Mouse (Mus musculus): Measurements from ENCODE around the gene D8Ertd738e. TPM values are rescaled to one million over a fixed set of nuclear protein-coding genes. Genes with fewer than 3 reads are reported as not detected.

The D8Ertd738e gene
- 1.2 TPM for polyA plus RNA-seq (2014; fragmentation: Illumina TruSeq; extraction: RNeasy Lipid Tissue Mini Kit (QIAGEN cat#74804); ENCODE audit: low replicate concordance)

GRCm38 (mm10) chr8:84249257-84250170 lies at the start of gene D8Ertd738e:
Gene D8Ertd738e (minus strand): TSS chr8:84249719.

GRCm38 (mm10) chr8:84269950-84270773 lies 20.6 kb upstream of the D8Ertd738e start, which contains the start of gene Ccdc130:
Gene Ccdc130 (minus strand): TSS chr8:84270380.

DNA sequence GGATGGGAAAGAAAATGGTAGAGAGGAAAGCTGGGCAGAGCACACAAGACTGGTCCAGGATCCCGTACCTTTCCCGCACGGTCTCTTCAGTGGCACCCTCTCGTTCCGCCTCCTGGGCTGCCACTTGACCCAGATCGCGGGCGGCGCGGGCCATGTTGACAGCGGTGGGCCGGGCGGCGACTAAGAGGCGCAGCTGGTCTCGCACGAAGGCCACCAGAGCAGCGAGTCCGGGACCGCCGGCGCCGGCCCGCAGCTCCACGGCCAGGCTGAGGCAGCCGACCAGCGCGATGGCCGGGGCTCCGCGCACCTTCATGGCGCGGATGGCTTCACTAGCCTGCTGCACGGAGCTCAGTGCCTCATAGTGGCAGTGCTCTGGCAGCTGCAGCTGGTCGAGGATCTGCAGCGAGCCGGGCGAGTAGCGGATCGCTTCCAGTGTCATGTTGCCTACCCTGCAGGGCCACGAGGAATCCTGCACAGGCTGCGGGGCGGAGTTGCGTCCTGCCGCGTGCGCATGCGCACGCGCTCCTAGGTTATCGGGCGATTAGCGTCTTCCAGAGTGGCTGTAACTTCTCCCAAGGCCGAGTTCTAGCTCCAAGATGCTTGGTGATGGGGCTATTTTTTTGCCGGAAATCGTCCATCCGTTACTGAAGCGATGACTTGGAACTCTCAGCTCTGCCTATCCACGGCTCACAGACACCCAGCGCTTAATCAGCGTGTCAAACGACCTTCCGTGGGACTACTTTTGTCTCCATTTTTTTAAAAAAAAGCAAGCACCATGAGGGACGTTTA lies 7.5 kb upstream of the D8Ertd738e start, which contains the start of gene Mri1:
Gene Mri1 (minus strand): TSS at position 505 of the 789 bp plus-strand sequence.

GRCm38 (mm10) chr8:84236998-84237473 lies 12.5 kb downstream of the D8Ertd738e start, which contains the start of gene Zswim4:
Gene Zswim4 (minus strand): TSS chr8:84237055.

Other genes starting within 250 kb of the D8Ertd738e start
- gene 1700067K01Rik, start 248.2 kb downstream of the D8Ertd738e start, polyA plus RNA-seq (2014; fragmentation: Illumina TruSeq; extraction: RNeasy Lipid Tissue Mini Kit (QIAGEN cat#74804); ENCODE audit: low replicate concordance): not detected
- gene 2210011C24Rik, start 237.5 kb downstream of the D8Ertd738e start, polyA plus RNA-seq (2014; fragmentation: Illumina TruSeq; extraction: RNeasy Lipid Tissue Mini Kit (QIAGEN cat#74804); ENCODE audit: low replicate concordance): 2.3 TPM
- 0.22 TPM for gene Palm3, start 228.2 kb downstream of the D8Ertd738e start, polyA plus RNA-seq (2014; fragmentation: Illumina TruSeq; extraction: RNeasy Lipid Tissue Mini Kit (QIAGEN cat#74804); ENCODE audit: low replicate concordance)
- not detected for gene Il27ra, start 207.1 kb downstream of the D8Ertd738e start, polyA plus RNA-seq (2014; fragmentation: Illumina TruSeq; extraction: RNeasy Lipid Tissue Mini Kit (QIAGEN cat#74804); ENCODE audit: low replicate concordance)
- not detected for gene Rln3, start 204.7 kb downstream of the D8Ertd738e start, polyA plus RNA-seq (2014; fragmentation: Illumina TruSeq; extraction: RNeasy Lipid Tissue Mini Kit (QIAGEN cat#74804); ENCODE audit: low replicate concordance)
- 0.89 TPM for gene Gm10643, start 184.6 kb downstream of the D8Ertd738e start, polyA plus RNA-seq (2014; fragmentation: Illumina TruSeq; extraction: RNeasy Lipid Tissue Mini Kit (QIAGEN cat#74804); ENCODE audit: low replicate concordance)
- gene Rfx1, start 182.9 kb downstream of the D8Ertd738e start, polyA plus RNA-seq (2014; fragmentation: Illumina TruSeq; extraction: RNeasy Lipid Tissue Mini Kit (QIAGEN cat#74804); ENCODE audit: low replicate concordance): 0.97 TPM
- gene Dcaf15, start 145.0 kb downstream of the D8Ertd738e start, polyA plus RNA-seq (2014; fragmentation: Illumina TruSeq; extraction: RNeasy Lipid Tissue Mini Kit (QIAGEN cat#74804); ENCODE audit: low replicate concordance): 2.0 TPM
- 0.63 TPM for gene Podnl1, start 123.7 kb downstream of the D8Ertd738e start, polyA plus RNA-seq (2014; fragmentation: Illumina TruSeq; extraction: RNeasy Lipid Tissue Mini Kit (QIAGEN cat#74804); ENCODE audit: low replicate concordance)
- gene Cc2d1a, start 101.8 kb downstream of the D8Ertd738e start, polyA plus RNA-seq (2014; fragmentation: Illumina TruSeq; extraction: RNeasy Lipid Tissue Mini Kit (QIAGEN cat#74804); ENCODE audit: low replicate concordance): 0.19 TPM
- not detected for gene 4930432K21Rik, start 101.7 kb downstream of the D8Ertd738e start, polyA plus RNA-seq (2014; fragmentation: Illumina TruSeq; extraction: RNeasy Lipid Tissue Mini Kit (QIAGEN cat#74804); ENCODE audit: low replicate concordance)
- gene Nanos3, start 64.5 kb downstream of the D8Ertd738e start, polyA plus RNA-seq (2014; fragmentation: Illumina TruSeq; extraction: RNeasy Lipid Tissue Mini Kit (QIAGEN cat#74804); ENCODE audit: low replicate concordance): not detected
- gene Zswim4, start 12.7 kb downstream of the D8Ertd738e start, polyA plus RNA-seq (2014; fragmentation: Illumina TruSeq; extraction: RNeasy Lipid Tissue Mini Kit (QIAGEN cat#74804); ENCODE audit: low replicate concordance): not detected
- 2.8 TPM for gene Mri1, start 7.6 kb upstream of the D8Ertd738e start, polyA plus RNA-seq (2014; fragmentation: Illumina TruSeq; extraction: RNeasy Lipid Tissue Mini Kit (QIAGEN cat#74804); ENCODE audit: low replicate concordance)
- 0.74 TPM for gene Ccdc130, start 20.7 kb upstream of the D8Ertd738e start, polyA plus RNA-seq (2014; fragmentation: Illumina TruSeq; extraction: RNeasy Lipid Tissue Mini Kit (QIAGEN cat#74804); ENCODE audit: low replicate concordance)
- gene Cacna1a, start 138.7 kb upstream of the D8Ertd738e start, polyA plus RNA-seq (2014; fragmentation: Illumina TruSeq; extraction: RNeasy Lipid Tissue Mini Kit (QIAGEN cat#74804); ENCODE audit: low replicate concordance): 1.0 TPM